Mouse (Mus musculus) brain, embryonic 18.5 days (tissue): ENCODE measurements around the gene Rps3.
"Not testable (repeated sequence)": the region's sequence is repeated elsewhere in the genome, so short reads cannot be mapped to it uniquely, and the experiment has no call there.

Experiments used
- DNase-seq: peaks from one replicate; pipeline ENCODE4 v3.0.0-alpha.2; 2012; ENCODE audit warnings: low read depth, low spot score

Gene Rps3

GRCm38 (mm10) chr7:99483271-99483923 lies at the start of gene Rps3:
TSS of gene Rps3 (minus strand) at chr7:99483738.
- peak; percentile 98 for DNase-seq

DNA sequence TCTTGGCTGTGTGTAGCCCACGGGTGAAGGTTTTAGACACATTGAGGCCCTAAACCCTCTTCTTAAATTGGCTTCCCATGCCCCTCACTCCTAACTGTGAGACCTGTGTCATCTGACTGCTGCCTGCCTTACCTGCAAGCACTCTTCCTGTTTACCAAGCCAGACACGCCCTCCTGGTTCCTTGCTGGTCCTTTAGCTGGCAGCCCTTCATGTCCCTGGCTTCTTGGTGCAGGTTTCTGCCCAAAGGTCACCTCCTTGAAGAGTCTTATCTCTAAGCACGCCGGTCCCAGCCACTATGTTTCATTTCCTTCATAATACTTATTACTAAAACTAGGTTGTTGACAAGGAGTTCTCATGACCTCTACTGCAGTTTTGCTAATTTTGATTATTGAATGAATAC lies 49.0 kb upstream of the Rps3 start:
- DNase-seq, result no peak

DNA sequence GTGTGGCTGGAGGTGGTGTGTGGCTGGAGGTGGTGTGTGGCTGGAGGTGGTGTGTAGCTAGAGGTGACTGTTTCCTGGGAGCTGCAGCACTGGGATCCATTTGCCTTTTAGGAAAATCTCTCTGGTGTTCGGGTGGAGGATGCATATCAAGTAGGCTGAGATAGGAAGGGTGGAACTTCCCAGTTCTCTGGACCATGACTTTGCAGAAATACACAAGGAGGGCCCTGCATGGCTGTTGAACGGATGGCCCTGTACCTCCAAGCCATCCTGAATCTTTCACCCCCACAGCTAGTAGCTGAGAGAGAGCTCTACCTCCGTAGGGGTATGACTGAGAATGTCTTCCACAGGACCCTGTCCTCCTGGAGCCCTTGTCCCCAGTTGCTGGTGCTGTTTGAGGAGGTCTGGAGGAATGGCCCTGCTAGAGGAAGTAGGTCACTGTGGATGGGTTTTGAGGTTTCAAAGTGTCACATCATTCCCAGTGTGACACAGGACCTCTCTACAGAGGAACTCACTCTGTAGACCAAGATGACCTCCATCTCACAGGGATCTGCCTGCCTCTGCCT lies 48.0 kb upstream of the Rps3 start:
- no peak for DNase-seq

DNA sequence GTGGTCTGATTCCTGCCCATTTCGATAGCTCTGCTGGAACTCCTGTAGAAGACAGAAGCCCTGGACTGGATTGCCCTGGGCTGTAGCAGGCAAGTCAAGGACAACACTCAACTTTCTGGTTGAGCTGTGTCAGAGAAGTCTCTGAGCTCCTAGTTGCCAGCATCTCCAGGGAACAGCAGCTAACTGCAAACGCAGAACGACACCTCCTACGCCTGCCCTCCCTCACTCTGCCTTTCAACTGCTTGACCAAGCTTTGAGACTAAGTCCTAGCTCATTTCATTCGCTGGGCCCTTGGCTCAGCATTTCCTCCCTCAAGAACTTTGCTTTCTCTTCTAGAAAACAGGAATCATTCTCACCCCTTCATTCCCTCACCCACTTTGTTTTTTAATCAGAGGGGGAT lies 45.9 kb upstream of the Rps3 start:
- DNase-seq, result no peak

GRCm38 (mm10) chr7:99528547-99528946 lies 45.0 kb upstream of the Rps3 start:
- DNase-seq, result no peak

DNA sequence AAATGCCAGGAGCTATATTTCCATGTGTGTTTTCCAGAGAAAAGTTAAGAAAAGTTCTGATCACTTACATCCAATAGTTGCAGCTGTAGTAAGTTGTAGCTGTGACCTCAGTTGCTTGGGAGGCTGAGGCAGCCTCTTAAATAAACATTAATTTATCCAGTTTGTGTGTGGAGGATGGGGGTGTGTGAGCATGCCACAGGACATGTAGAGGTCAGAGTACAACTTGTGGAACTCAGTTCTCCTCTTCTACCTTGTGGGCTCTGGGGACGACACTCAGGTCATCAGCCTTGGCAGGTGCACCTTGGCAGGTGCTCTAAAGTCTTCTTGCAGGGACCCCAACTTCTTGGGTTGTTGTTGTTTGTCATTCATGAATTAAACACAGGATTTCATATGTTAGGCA lies 40.3 kb upstream of the Rps3 start:
- DNase-seq, result no peak

DNA sequence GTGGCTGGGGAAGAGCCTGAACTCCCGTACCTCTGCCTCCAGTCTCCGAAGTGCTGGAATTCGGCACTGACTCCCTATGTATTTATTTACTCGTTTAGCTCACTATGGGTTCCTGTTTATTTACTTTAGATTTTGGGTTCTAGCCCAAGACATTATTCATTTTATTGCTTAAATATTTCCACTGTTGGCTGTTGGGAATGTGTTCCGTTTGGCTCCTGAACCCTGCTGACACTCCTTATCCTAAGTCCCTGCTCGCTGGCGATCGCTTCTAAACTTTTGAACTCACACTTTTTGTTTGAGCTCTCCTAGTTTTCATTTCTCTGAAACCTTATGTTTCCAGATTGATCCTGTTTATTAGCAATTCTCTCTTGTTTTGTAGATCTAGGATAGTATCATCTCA lies 39.6 kb upstream of the Rps3 start:
- no peak for DNase-seq

GRCm38 (mm10) chr7:99518954-99519644 lies 35.6 kb upstream of the Rps3 start:
- no peak for DNase-seq

DNA sequence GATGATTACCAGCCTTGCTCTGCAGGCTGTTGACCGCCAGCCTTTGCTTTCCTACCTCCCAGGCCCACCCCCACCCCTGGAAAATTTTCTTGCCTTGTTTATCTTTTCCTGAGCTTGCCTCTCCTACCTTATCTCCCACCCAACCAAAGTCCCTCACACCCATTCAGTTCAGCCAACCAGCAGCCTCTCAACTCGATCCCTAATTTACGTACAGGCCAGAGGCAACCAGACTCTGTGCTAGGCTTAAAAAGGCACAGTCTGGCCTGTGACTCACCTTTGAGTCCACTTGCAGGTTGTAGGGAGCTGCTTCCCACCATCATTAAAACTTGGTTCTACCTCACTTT lies 33.2 kb upstream of the Rps3 start:
- no peak for DNase-seq

DNA sequence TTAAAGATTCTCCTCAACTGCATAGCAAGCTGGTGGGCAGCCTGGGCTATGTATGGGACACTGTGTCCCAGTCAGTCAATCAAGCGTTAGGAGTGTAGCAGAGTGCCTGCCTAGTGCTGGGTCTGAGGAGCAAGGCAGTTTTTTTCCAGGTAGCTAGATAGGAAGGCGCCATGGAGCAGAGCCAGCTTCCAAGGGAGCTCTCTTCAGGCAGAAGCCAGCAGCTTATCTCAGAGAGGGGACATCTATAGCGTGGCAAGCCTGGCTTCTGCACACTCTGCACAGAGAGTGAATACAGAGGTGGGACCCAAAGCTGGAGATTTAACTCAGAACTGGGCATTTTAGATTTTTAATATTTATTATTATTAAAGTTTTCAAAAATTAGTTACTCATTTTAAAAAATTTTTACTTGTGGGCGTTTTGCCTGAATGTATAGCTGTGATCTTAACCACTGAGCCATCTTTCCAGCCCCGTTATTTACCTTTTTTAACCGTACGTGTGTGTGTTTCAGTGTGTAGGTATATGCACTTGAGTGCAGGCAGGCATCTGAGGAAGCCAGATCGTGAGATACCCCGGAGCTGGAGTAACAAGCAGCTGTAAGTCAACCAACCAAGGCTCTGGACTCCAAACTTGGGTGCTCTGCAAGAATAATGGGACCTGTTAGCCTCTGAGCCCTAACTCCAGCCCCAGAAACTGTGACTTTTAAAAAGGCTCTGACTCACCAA lies 32.7 kb upstream of the Rps3 start:
- no peak for DNase-seq

- peak; percentile 40 for DNase-seq
Observed at GRCm38 (mm10) chr7:99510087-99510501, 26.6 kb upstream of the Rps3 start.

GRCm38 (mm10) chr7:99508187-99508586 lies 24.6 kb upstream of the Rps3 start:
- DNase-seq, result not testable (repeated sequence)

DNA sequence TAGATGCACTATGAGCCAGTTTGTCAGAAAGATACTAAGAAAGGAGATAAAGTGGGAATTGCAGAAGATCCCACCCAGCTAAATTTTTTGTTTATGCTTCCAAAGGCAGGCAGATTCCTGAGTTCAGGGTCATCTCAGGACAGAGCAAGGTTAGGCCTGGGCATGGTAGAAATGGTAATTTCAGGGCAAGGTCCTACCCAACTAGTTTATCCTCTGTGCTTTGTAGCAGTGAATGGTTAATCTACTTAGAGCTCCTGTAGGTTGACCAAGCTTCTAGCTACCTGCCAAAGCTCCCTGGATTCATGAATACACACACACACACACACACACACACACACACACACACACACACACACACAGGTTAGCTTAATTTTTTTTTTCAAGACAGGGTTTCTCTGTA lies 21.0 kb upstream of the Rps3 start:
- no peak for DNase-seq

DNA sequence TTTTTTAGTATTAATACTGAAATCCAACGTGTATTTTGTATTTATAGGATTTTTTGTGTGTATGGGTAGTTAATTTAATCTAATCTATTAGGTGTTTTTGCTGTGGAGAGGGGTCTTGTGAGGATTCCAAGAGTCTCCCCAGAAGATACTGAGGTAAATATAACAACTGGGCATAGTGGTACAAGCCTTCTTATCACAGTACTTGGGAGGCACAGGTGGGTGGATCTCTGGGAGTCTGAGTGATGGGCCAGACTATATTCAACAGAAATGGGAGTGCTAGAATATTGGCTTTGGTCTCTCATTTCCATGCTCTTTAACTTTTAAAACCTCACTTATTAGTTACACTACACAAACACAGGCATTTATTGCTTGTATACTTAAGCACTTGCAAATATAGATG lies 17.6 kb upstream of the Rps3 start:
- no peak for DNase-seq

- no peak for DNase-seq
Observed at GRCm38 (mm10) chr7:99500655-99501054, 17.1 kb upstream of the Rps3 start.

DNA sequence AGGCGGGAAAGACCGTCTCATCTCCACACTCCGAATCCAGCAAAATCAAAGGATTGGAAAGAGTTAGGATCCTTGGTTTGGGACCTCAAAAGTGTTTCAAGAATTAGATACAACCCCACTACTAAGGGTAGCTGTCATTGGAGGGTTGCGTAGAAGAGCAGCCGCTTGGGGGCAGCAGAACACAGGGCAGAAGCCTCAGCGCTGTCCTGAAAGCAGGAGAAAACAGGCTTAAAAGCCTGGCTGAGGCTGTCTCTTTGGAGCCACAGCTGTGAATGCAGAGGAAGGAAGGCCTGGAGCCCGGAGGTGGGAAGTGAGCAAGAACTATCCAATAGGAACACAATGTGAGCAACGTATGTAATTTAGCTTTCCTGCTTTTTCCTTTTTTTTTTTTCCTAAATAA lies 16.7 kb upstream of the Rps3 start:
- peak; percentile 61 for DNase-seq

DNA sequence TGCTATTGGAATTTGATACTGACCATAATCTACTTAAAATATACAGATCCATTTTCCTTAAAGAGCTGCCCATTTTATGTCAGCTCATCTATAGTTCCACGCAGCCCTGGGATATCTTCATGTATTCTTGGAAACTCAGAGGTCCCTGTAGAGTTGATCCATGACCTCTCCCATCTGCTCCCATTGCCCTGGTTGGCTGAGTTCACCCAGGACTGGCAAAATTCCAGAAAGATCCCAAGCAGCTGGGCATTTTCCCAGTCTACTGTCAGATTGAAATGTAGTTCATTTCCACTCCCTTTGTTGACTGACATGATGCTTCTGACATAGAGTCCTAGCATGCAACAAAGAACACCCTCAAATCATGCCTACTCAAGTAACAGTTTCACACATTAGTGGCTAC lies 15.6 kb upstream of the Rps3 start:
- no peak for DNase-seq

DNA sequence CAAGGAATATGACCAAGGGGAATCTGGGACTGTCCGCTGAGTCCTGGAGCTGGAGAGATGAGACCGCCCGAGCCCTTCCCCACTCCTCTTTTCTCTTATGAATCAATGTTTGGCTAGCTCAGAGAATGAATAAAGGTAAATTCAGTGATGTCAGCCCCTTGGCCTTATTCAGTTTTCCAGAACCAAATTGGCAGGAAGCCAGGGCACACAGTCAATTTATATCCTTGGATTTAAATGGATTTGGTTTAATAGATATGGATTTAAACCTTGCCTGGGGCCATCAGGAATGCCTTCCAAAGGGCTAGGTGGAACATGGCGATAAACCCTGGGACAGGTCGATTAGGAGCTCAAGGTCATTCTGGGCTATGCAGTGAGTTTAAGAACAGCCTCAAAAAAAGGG lies 6.2 kb upstream of the Rps3 start:
- no peak for DNase-seq

GRCm38 (mm10) chr7:99484679-99485078 lies 1.1 kb upstream of the Rps3 start:
- DNase-seq, result no peak

DNA sequence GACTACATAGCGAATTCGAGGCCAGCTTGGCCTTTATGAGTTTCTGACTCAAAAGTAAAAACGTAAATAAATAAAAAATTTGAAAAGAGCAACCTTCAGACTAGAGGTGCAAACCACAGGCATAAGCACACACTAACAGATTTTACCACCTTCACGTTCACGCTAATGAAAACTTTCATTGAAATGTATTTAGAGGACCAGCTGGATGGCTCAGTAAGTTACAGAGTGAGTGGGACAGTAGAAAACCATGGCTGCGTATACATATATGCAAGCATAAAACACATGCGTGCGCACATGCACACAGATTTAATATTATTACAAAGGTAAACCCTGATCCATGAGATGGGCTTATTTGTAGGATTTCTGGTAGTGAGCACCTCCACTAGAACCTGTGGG lies 384 bp upstream of the Rps3 start:
- DNase-seq, result no peak

- no peak for DNase-seq
Observed at GRCm38 (mm10) chr7:99482637-99483036, 901 bp downstream of the Rps3 start.

GRCm38 (mm10) chr7:99477235-99477634 lies 6.3 kb downstream of the Rps3 start:
- no peak for DNase-seq
